Mouse (Mus musculus) kidney, postnatal 0 days (tissue): ENCODE measurements around the gene Mical2. TPM values are rescaled to one million over a fixed set of nuclear protein-coding genes. Genes with fewer than 3 reads are reported as not detected.

Experiments used
- ATAC-seq: fragments of 200-750 bp; cut with Nextera tagmentation; replicated peaks from 2 replicates; pipeline ENCODE4 v1.8.0; 2017; ENCODE audit warnings: low read depth, moderate number of reproducible peaks, moderate TSS enrichment, moderate library complexity; ENCODE audit not compliant: low FRiP score
- DNase-seq: peaks from one replicate; pipeline ENCODE4 v3.0.0-alpha.2; 2016; ENCODE audit warnings: low spot score
- H3K27ac ChIP-seq: fragments of 300-500 bp; sonication (generic); 2 replicates; pipeline ENCODE4 v1.5.1; 2014; ENCODE audit warnings: mild to moderate bottlenecking
- H3K27me3 ChIP-seq: fragments of 300-500 bp; sonication (generic); 2 replicates; pipeline ENCODE4 v1.6.1; 2014; ENCODE audit warnings: low read length, mixed read lengths; ENCODE audit not compliant: insufficient read depth
- H3K36me3 ChIP-seq: fragments of 300-500 bp; sonication (generic); 2 replicates; pipeline ENCODE4 v1.6.1; 2014; ENCODE audit warnings: low read length, mixed read lengths; ENCODE audit not compliant: insufficient read depth
- H3K4me1 ChIP-seq: fragments of 300-500 bp; sonication (generic); replicated peaks from 2 replicates; pipeline ENCODE4 v1.6.1; 2014; ENCODE audit warnings: antibody characterized with exemption, low read length, mixed read lengths; ENCODE audit not compliant: insufficient read depth
- H3K4me2 ChIP-seq: fragments of 300-500 bp; sonication (generic); 2 replicates; pipeline ENCODE4 v1.6.1; 2014; ENCODE audit warnings: mild to moderate bottlenecking, low read length, moderate library complexity, mixed read lengths
- H3K4me3 ChIP-seq: fragments of 300-500 bp; sonication (generic); replicated peaks from 2 replicates; pipeline ENCODE4 v1.5.1; 2014; ENCODE audit warnings: low read depth, low read length
- H3K9ac ChIP-seq: fragments of 300-500 bp; sonication (generic); 2 replicates; pipeline ENCODE4 v1.6.1; 2014; ENCODE audit warnings: low read depth, low read length
- H3K9me3 ChIP-seq: fragments of 300-500 bp; sonication (generic); replicated peaks from 2 replicates; pipeline ENCODE4 v1.6.1; 2016; ENCODE audit warnings: low read length, inconsistent platforms, mixed read lengths
- CTCF ChIP-seq: IDR thresholded peaks from 2 replicates; pipeline ENCODE4 v1.5.1; 2016; ENCODE audit warnings: antibody characterized with exemption, low read depth, mild to moderate bottlenecking, moderate library complexity
- whole genome bisulfite sequencing: fragments of 180-500 bp; shearing (Covaris S2); extraction: QIAGEN DNeasy Blood & Tissue Kit; methylation state at CpG from one replicate; pipeline ENCODE4 v1.1.7; 2014; 5-methylcytosine and 5-hydroxymethylcytosine counted together
- polyA plus RNA-seq: library from polyadenylated mRNA; unstranded; fragments of >200 nt; fragmentation: Nextera tagmentation; extraction: Ambion mirVana; gene quantifications from 2 replicates; pipeline ENCODE4 v1.2.1, GENCODE M21; 2015

The Mical2 gene
- polyA plus RNA-seq, 1 experiment from 2014 or later: 5.1 TPM

GRCm38 (mm10) chr7:112278648-112279047, 53.0 kb downstream of the Mical2 start:
- peaks cover 30% of the 10 kb centered on the region for H3K4me1 ChIP-seq
- no peaks in the 10 kb centered on the region for H3K36me3 ChIP-seq
- H3K9me3 ChIP-seq: no peaks in the 10 kb centered on the region
- no peak for DNase-seq
- 0 out of 2 replicates have a peak overlapping the region, but pooled peaks have one; percentile 13 for H3K27ac ChIP-seq
- ATAC-seq: no peak
- no peaks in the 10 kb centered on the region for H3K27me3 ChIP-seq
- no peak overlapping the region for H3K4me3 ChIP-seq
- WGBS: 52% methylated on average over 4 of the region's 4 CpGs
- no peak for TF ChIP-seq CTCF
- no peak overlapping the region for H3K4me2 ChIP-seq
- no peak overlapping the region for H3K9ac ChIP-seq

- H3K9me3 ChIP-seq: no peaks in the 10 kb centered on the region
- 35% methylated on average over 3 of the region's 3 CpGs for WGBS
Measured at GRCm38 (mm10) chr7:112280474-112280873, 54.8 kb downstream of the Mical2 start.

DNA sequence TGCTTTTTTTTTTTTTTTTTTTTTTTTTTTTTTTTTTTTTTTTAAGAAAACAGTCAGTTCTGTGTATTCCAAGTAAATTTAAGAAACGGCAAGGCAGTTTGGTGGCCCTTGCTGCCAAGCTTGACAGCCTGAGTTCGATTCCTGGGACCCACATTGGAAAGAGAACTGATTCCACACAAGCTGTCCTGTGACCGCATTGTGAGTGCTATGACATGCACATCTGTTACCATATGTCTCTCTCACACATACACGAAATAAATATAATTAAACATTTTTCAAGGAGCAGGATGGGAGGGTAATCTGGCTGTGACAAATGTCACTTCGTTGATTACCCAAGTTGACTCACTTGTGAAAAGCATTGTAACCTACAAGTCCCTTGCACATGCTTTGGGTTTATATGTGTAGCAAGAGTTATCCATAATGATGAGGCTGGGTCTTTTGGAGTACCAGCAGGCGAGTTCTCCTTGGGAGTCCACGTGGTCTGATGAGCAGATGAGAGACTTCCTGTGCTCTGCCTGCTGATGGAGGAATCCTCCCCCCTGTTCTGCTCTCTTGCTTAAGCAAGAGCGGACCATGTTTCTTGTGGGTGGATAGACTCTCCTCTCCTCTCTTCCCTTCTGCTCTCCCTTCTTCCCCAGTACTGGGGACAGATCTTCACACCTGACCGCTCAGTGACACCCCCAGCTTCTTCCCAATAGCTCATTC, 58.1 kb downstream of the Mical2 start:
- H3K9ac ChIP-seq: no peak overlapping the region
- no peak overlapping the region for H3K4me2 ChIP-seq
- no peaks in the 10 kb centered on the region for H3K27me3 ChIP-seq
- WGBS: 72% methylated on average over 9 of the region's 9 CpGs
- H3K4me3 ChIP-seq: no peak overlapping the region
- no peaks in the 10 kb centered on the region for H3K9me3 ChIP-seq
- no peaks in the 10 kb centered on the region for H3K36me3 ChIP-seq
- H3K4me1 ChIP-seq: peaks cover 10% of the 10 kb centered on the region
- DNase-seq (no peak), ATAC-seq (no peak)
- TF ChIP-seq CTCF: no peak
- no peak overlapping the region for H3K27ac ChIP-seq

More at GRCm38 (mm10) chr7:112280474-112280873, 54.8 kb downstream of the Mical2 start:
- H3K36me3 ChIP-seq: no peaks in the 10 kb centered on the region
- peaks cover 28% of the 10 kb centered on the region for H3K4me1 ChIP-seq
- H3K9ac ChIP-seq: no peak overlapping the region
- peak; percentile 43 for DNase-seq
- H3K27ac ChIP-seq: no peak overlapping the region
- TF ChIP-seq CTCF: no peak
- H3K4me3 ChIP-seq: no peak overlapping the region
- H3K4me2 ChIP-seq: no peak overlapping the region
- no peaks in the 10 kb centered on the region for H3K27me3 ChIP-seq
- ATAC-seq: no peak

GRCm38 (mm10) chr7:112285573-112285972, 59.9 kb downstream of the Mical2 start:
- WGBS: 76% methylated on average over 8 of the region's 8 CpGs
- Histone ChIP-seq H3K4me2 (no peak overlapping the region), H3K9me3 (no peaks in the 10 kb centered on the region), H3K4me3 (no peak overlapping the region), H3K27me3 (no peaks in the 10 kb centered on the region), H3K36me3 (no peaks in the 10 kb centered on the region), H3K27ac (no peak overlapping the region), H3K4me1 (peaks cover 9% of the 10 kb centered on the region), H3K9ac (no peak overlapping the region)
- no peak for DNase-seq
- TF ChIP-seq CTCF: no peak
- no peak for ATAC-seq

DNA sequence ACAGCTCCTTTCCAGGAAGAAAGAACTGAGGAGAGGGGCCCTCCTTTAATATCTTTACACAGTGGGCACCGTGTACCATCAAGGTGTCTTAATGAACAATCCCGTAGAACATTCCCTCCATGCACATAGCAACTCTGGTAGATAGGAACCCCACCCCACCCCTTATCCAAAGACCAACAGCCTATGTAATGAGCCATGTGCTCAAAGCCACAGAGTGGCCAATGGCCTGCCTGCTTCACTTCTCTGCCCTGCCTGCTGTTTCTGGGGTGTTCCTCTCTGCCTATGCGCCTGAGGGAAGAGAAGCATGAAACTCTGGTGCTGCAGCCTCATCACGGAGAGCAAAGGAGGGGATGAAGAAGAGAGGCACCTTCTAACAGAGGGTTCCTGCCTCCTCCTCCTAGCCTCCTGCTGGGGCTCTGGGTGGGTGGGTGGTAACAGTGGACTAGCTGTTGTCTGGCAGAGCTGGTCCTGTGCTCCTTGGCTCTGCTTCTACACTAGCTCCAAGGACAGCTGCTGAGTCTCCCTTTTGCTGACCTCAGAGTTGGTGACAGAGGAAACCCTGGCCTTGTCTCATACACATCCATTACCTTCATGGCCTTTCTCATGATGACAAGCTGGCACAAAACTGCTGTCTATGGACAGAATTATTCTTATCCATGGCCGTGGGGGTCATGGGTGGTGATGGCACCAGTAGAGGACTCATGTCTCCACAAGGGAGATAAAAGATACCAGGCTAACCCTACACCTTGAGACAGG, 62.9 kb downstream of the Mical2 start:
- peaks cover 8% of the 10 kb centered on the region for H3K4me1 ChIP-seq
- H3K27ac ChIP-seq: no peak overlapping the region
- TF ChIP-seq CTCF: no peak
- H3K9ac ChIP-seq: no peak overlapping the region
- H3K36me3 ChIP-seq: no peaks in the 10 kb centered on the region
- no peak overlapping the region for H3K4me2 ChIP-seq
- DNase-seq (no peak), ATAC-seq (no peak)
- 84% methylated on average over 5 of the region's 5 CpGs for WGBS
- H3K9me3 ChIP-seq: no peaks in the 10 kb centered on the region
- no peaks in the 10 kb centered on the region for H3K27me3 ChIP-seq
- H3K4me3 ChIP-seq: no peak overlapping the region

DNA sequence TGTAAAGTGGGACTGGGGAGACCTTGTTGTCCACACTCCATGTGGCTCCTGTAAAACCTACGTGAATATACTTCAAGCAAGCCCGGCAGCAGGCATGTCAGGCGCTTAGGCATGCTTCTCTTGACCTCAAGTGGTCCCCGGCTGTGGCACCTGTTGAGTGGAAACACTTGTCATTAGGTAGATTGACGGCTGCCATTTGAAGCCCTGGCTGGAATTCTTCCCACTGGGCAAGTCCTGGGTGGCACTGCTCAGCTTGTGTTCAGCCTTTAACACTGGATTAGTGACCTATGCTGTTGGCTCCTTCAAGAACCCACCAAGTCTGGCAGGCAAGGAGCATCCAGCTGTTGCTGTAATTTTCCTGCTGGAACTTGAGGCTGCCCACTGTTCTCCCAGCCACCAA, 63.9 kb downstream of the Mical2 start:
- no peaks in the 10 kb centered on the region for H3K27me3 ChIP-seq
- no peak overlapping the region; the same call in 1 of the 2 replicates for H3K27ac ChIP-seq
- H3K9me3 ChIP-seq: no peaks in the 10 kb centered on the region
- ATAC-seq: no peak
- no peak overlapping the region for H3K4me2 ChIP-seq
- H3K4me1 ChIP-seq: peaks cover 11% of the 10 kb centered on the region
- H3K4me3 ChIP-seq: no peak overlapping the region
- no peaks in the 10 kb centered on the region for H3K36me3 ChIP-seq
- no peak overlapping the region for H3K9ac ChIP-seq
- 68% methylated on average over 5 of the region's 5 CpGs for WGBS
- no peak for TF ChIP-seq CTCF
- no peak for DNase-seq
